Mouse (Mus musculus) small intestine, adult 2 months (tissue): Measurements from ENCODE around the gene Brsk1.

Experiments used
- CTCF ChIP-seq: fragments of 200-500 bp; IDR thresholded peaks from 2 replicates; pipeline ENCODE4 v1.5.1; 2012; ENCODE audit warnings: low read depth, mild to moderate bottlenecking, control low read depth, inconsistent platforms, low read length, moderate library complexity, mixed read lengths; ENCODE audit not compliant: insufficient replicate concordance, insufficient read length; ENCODE audit errors: extremely low read depth
- POLR2A ChIP-seq: fragments of 200-500 bp; IDR thresholded peaks from 2 replicates; pipeline ENCODE4 v1.6.1; 2012; ENCODE audit warnings: low read depth, mild to moderate bottlenecking, control low read depth, inconsistent platforms, low read length, moderate library complexity

DNA sequence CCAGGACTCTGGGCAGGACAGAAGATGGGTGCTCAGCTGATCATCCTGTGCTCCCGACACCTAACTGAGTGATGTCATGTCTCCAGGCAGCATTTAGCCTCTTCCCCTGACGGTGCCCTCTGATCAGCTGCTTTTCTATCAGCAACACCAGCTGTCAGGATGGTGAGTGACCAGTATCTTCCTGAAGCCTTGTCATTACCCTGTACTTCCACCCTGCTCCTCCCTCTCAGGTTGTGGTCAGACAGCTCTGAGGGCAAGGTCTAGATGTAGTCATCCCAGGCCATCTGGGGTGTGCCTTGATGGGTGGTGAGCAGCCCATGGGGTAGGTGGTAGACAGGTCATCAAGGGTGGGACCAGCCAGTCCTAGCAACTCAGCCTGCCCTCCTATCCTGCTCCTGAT is 58.8 kb downstream of the Brsk1 start:
- TF ChIP-seq CTCF (no peak), POLR2A (no peak)
